In genomic region chr17:85266831-85267422, GRCm38 (mm10) we compare ENCODE assay signal across 27 mouse cellular contexts.
DNase-seq lines count a peak whose midpoint lies in the region; ATAC-seq and TF ChIP-seq lines count a peak whose summit lies in the region.
"Had no signal": no experiment of that assay in that cellular context is flagged by ENCODE, and none has a peak within 500 bp of the region (broad histone marks: within the 10 kb centered on the region; RNA-seq: fewer than 3 reads in every experiment).

No protein-coding gene starts in this region.

- no peaks in the 10 kb centered on the region for H3K27me3 ChIP-seq in embryonic facial prominence, embryonic 14.5 days (replicated peaks; ENCODE audit: control insufficient read depth, insufficient read depth, low read length)
- H3K27me3 ChIP-seq in embryonic facial prominence, embryonic 10.5 days (replicated peaks; ENCODE audit: low read depth, poor library complexity, severe bottlenecking): no peaks in the 10 kb centered on the region
- 0 out of 2 replicates have a peak, but pooled peaks cover 4% of the 10 kb centered on the region for H3K27me3 ChIP-seq in forebrain, embryonic 12.5 days
- no peaks in the 10 kb centered on the region for H3K27me3 ChIP-seq in forebrain, postnatal 0 days (ENCODE audit: insufficient read depth, low read length)
- no peaks in the 10 kb centered on the region for H3K27me3 ChIP-seq in forebrain, embryonic 14.5 days (replicated peaks; ENCODE audit: control insufficient read depth, insufficient read depth, low read length)
- H3K27me3 ChIP-seq in forebrain, embryonic 16.5 days (replicated peaks; ENCODE audit: control insufficient read depth, insufficient read depth, low read length): no peaks in the 10 kb centered on the region
- H3K27me3 ChIP-seq in limb, embryonic 14.5 days (ENCODE audit: control insufficient read depth, insufficient read depth, low read length): no peaks in the 10 kb centered on the region
- H3K27me3 ChIP-seq in limb, embryonic 10.5 days (ENCODE audit: low read depth, poor library complexity, severe bottlenecking): no peaks in the 10 kb centered on the region
- H3K27me3 ChIP-seq: CH12.LX; embryonic facial prominence, embryonic 12.5 days; embryonic facial prominence, embryonic 15.5 days; Patski had no signal

- no peak for ATAC-seq in embryonic facial prominence, embryonic 14.5 days (ENCODE audit: low read depth)
- peak; percentile 20; the same call in 1 of the 2 replicates for ATAC-seq in forebrain, embryonic 12.5 days (ENCODE audit: low FRiP score)
- no peak for ATAC-seq in forebrain, postnatal 0 days
- ATAC-seq in forebrain, embryonic 14.5 days: peak; percentile 44; the same call in 1 of the 2 replicates
- ATAC-seq in forebrain, embryonic 16.5 days: no peak
- ATAC-seq in limb, embryonic 14.5 days (ENCODE audit: low FRiP score, low read depth): no peak
- ATAC-seq: activated CD4-positive, CD25-positive, alpha-beta regulatory T cell, adult 4 months; CD4-positive, CD25-positive, alpha-beta regulatory T cell, adult 4 months; Patski had no signal

- no peak for TF ChIP-seq CTCF in forebrain, postnatal 0 days (IDR thresholded peaks at IDR 0.05; ENCODE audit: low read depth)

- no peaks in the 10 kb centered on the region for H3K36me3 ChIP-seq in embryonic facial prominence, embryonic 14.5 days (ENCODE audit: control insufficient read depth, insufficient read depth, low read length)
- no peaks in the 10 kb centered on the region for H3K36me3 ChIP-seq in embryonic facial prominence, embryonic 10.5 days (replicated peaks)
- H3K36me3 ChIP-seq in forebrain, embryonic 12.5 days (replicated peaks): no peaks in the 10 kb centered on the region
- H3K36me3 ChIP-seq in forebrain, postnatal 0 days (ENCODE audit: insufficient read depth): no peaks in the 10 kb centered on the region
- no peaks in the 10 kb centered on the region for H3K36me3 ChIP-seq in forebrain, embryonic 14.5 days (ENCODE audit: control insufficient read depth, insufficient read depth, low read length)
- no peaks in the 10 kb centered on the region for H3K36me3 ChIP-seq in forebrain, embryonic 16.5 days (ENCODE audit: control insufficient read depth, insufficient read depth)
- no peaks in the 10 kb centered on the region for H3K36me3 ChIP-seq in limb, embryonic 14.5 days (ENCODE audit: control insufficient read depth, insufficient read depth, low read length)
- no peaks in the 10 kb centered on the region for H3K36me3 ChIP-seq in limb, embryonic 10.5 days
- H3K36me3 ChIP-seq: embryonic facial prominence, embryonic 12.5 days; embryonic facial prominence, embryonic 15.5 days; G1E had no signal

- H3K4me2 ChIP-seq in embryonic facial prominence, embryonic 14.5 days (ENCODE audit: low read depth, low read length): no peak overlapping the region
- no peak overlapping the region for H3K4me2 ChIP-seq in forebrain, embryonic 12.5 days
- no peak overlapping the region for H3K4me2 ChIP-seq in forebrain, postnatal 0 days (ENCODE audit: low read depth)
- H3K4me2 ChIP-seq in forebrain, embryonic 14.5 days (ENCODE audit: low read length): no peak overlapping the region
- H3K4me2 ChIP-seq in forebrain, embryonic 16.5 days (ENCODE audit: low read length): no peak overlapping the region
- H3K4me2 ChIP-seq in limb, embryonic 14.5 days (replicated peaks; ENCODE audit: low read depth, low read length, severe bottlenecking): no peak overlapping the region
- H3K4me2 ChIP-seq: embryonic facial prominence, embryonic 12.5 days; embryonic facial prominence, embryonic 15.5 days had no signal

- DNase-seq in embryonic facial prominence, embryonic 14.5 days (ENCODE audit: low spot score): peak; percentile 76
- DNase-seq in embryonic facial prominence, embryonic 10.5 days (ENCODE audit: low spot score): no peak
- no peak for DNase-seq in forebrain, postnatal 0 days
- peak; percentile 53 for DNase-seq in forebrain, embryonic 14.5 days (ENCODE audit: low spot score)
- DNase-seq in limb, embryonic 14.5 days (ENCODE audit: low spot score): peak; percentile 50
- no peak for DNase-seq in limb, embryonic 10.5 days (ENCODE audit: low spot score)
- DNase-seq: adrenal gland, adult 8-10 months; adrenal gland, postnatal 14 days; adrenal gland, postnatal 36 days; B cell, adult 2 months; cerebellum, adult 11 months; cerebellum, adult 18-20 months; cerebellum, adult 8-10 months; cerebellum, adult 9-11 months; cerebellum, postnatal 14 days; cerebellum, postnatal 36 days; embryo, embryonic 11 days had no signal

- H3K4me1 ChIP-seq in embryonic facial prominence, embryonic 14.5 days (ENCODE audit: control insufficient read depth, insufficient read depth, low read length): peaks cover 4% of the 10 kb centered on the region; the same call in 1 of the 2 replicates
- peaks cover 18% of the 10 kb centered on the region for H3K4me1 ChIP-seq in embryonic facial prominence, embryonic 10.5 days
- peaks cover 11% of the 10 kb centered on the region for H3K4me1 ChIP-seq in forebrain, embryonic 12.5 days
- no peaks in the 10 kb centered on the region; the same call in 1 of the 2 replicates for H3K4me1 ChIP-seq in forebrain, postnatal 0 days (ENCODE audit: insufficient read depth)
- peaks cover 6% of the 10 kb centered on the region; the same call in 1 of the 2 replicates for H3K4me1 ChIP-seq in forebrain, embryonic 14.5 days (ENCODE audit: control insufficient read depth, insufficient read depth, low read length)
- H3K4me1 ChIP-seq in forebrain, embryonic 16.5 days (replicated peaks; ENCODE audit: control insufficient read depth, insufficient read depth, low read length): peaks cover 2% of the 10 kb centered on the region; the same call in 1 of the 2 replicates
- H3K4me1 ChIP-seq in limb, embryonic 14.5 days (ENCODE audit: control insufficient read depth, insufficient read depth, low read length): no peaks in the 10 kb centered on the region
- peaks cover 7% of the 10 kb centered on the region; the same call in 1 of the 2 replicates for H3K4me1 ChIP-seq in limb, embryonic 10.5 days
- H3K4me1 ChIP-seq: embryonic facial prominence, embryonic 15.5 days had no signal

- H3K9me3 ChIP-seq in embryonic facial prominence, embryonic 14.5 days (ENCODE audit: control insufficient read depth, low read length): no peaks in the 10 kb centered on the region
- H3K9me3 ChIP-seq in embryonic facial prominence, embryonic 10.5 days: no peaks in the 10 kb centered on the region
- H3K9me3 ChIP-seq in forebrain, embryonic 12.5 days: no peaks in the 10 kb centered on the region
- H3K9me3 ChIP-seq in forebrain, postnatal 0 days (ENCODE audit: low read length): no peaks in the 10 kb centered on the region
- H3K9me3 ChIP-seq in forebrain, embryonic 14.5 days (replicated peaks; ENCODE audit: control insufficient read depth, low read length): no peaks in the 10 kb centered on the region
- H3K9me3 ChIP-seq in forebrain, embryonic 16.5 days (ENCODE audit: control insufficient read depth, low read length): no peaks in the 10 kb centered on the region
- no peaks in the 10 kb centered on the region for H3K9me3 ChIP-seq in limb, embryonic 14.5 days (ENCODE audit: control insufficient read depth, low read length)
- no peaks in the 10 kb centered on the region for H3K9me3 ChIP-seq in limb, embryonic 10.5 days (replicated peaks)
- H3K9me3 ChIP-seq: embryonic facial prominence, embryonic 12.5 days; embryonic facial prominence, embryonic 15.5 days; G1E had no signal

- no peak overlapping the region; the same call in 1 of the 2 replicates for H3K27ac ChIP-seq in embryonic facial prominence, embryonic 14.5 days (replicated peaks; ENCODE audit: low read depth, low read length)
- no peak overlapping the region for H3K27ac ChIP-seq in embryonic facial prominence, embryonic 10.5 days (replicated peaks)
- no peak overlapping the region for H3K27ac ChIP-seq in forebrain, embryonic 12.5 days
- H3K27ac ChIP-seq in forebrain, postnatal 0 days (ENCODE audit: low read depth, low read length): no peak overlapping the region
- H3K27ac ChIP-seq in forebrain, embryonic 14.5 days (ENCODE audit: low read depth, low read length): no peak overlapping the region
- no peak overlapping the region for H3K27ac ChIP-seq in forebrain, embryonic 16.5 days (ENCODE audit: low read length)
- H3K27ac ChIP-seq in limb, embryonic 14.5 days (replicated peaks; ENCODE audit: low read depth, low read length): no peak overlapping the region
- H3K27ac ChIP-seq in limb, embryonic 10.5 days: no peak overlapping the region
- H3K27ac ChIP-seq: embryonic facial prominence, embryonic 12.5 days; embryonic facial prominence, embryonic 15.5 days had no signal

- H3K4me3 ChIP-seq in embryonic facial prominence, embryonic 14.5 days (ENCODE audit: low read depth, low read length): no peak overlapping the region
- no peak overlapping the region for H3K4me3 ChIP-seq in embryonic facial prominence, embryonic 10.5 days
- no peak overlapping the region for H3K4me3 ChIP-seq in forebrain, embryonic 12.5 days (replicated peaks)
- no peak overlapping the region for H3K4me3 ChIP-seq in forebrain, postnatal 0 days (ENCODE audit: low read depth, low read length)
- no peak overlapping the region for H3K4me3 ChIP-seq in forebrain, embryonic 14.5 days (ENCODE audit: low read depth, low read length)
- H3K4me3 ChIP-seq in forebrain, embryonic 16.5 days (replicated peaks; ENCODE audit: low read length): no peak overlapping the region
- H3K4me3 ChIP-seq in limb, embryonic 14.5 days (replicated peaks; ENCODE audit: low read length): no peak overlapping the region
- H3K4me3 ChIP-seq in limb, embryonic 10.5 days: no peak overlapping the region
- H3K4me3 ChIP-seq: embryonic facial prominence, embryonic 12.5 days; embryonic facial prominence, embryonic 15.5 days; erythroblast, embryonic 14.5 days had no signal

- WGBS in embryonic facial prominence, embryonic 14.5 days: 67% methylated on average over 12 of the region's 12 CpGs
- 83% methylated on average over 12 of the region's 12 CpGs for WGBS in embryonic facial prominence, embryonic 10.5 days
- 73% methylated on average over 12 of the region's 12 CpGs for WGBS in forebrain, embryonic 12.5 days
- 36% methylated on average over 12 of the region's 12 CpGs for WGBS in forebrain, postnatal 0 days
- 39% methylated on average over 12 of the region's 12 CpGs for WGBS in forebrain, embryonic 14.5 days
- WGBS in forebrain, embryonic 16.5 days: 31% methylated on average over 12 of the region's 12 CpGs
- WGBS in limb, embryonic 14.5 days: 73% methylated on average over 12 of the region's 12 CpGs
- WGBS in limb, embryonic 10.5 days: 88% methylated on average over 12 of the region's 12 CpGs

- no peak for TF ChIP-seq POLR2A in limb, embryonic 14.5 days (IDR thresholded peaks at IDR 0.05; ENCODE audit: borderline replicate concordance, extremely low read depth, insufficient read depth, insufficient read length)

- H3K9ac ChIP-seq in embryonic facial prominence, embryonic 14.5 days (ENCODE audit: low read depth, low read length): no peak overlapping the region
- H3K9ac ChIP-seq in forebrain, embryonic 12.5 days: no peak overlapping the region
- H3K9ac ChIP-seq in forebrain, postnatal 0 days: no peak overlapping the region
- H3K9ac ChIP-seq in forebrain, embryonic 14.5 days (ENCODE audit: low read length): no peak overlapping the region
- H3K9ac ChIP-seq in forebrain, embryonic 16.5 days (replicated peaks; ENCODE audit: low read depth, low read length): no peak overlapping the region
- no peak overlapping the region for H3K9ac ChIP-seq in limb, embryonic 14.5 days (ENCODE audit: low read depth, low read length, severe bottlenecking)
- H3K9ac ChIP-seq: embryonic facial prominence, embryonic 12.5 days; embryonic facial prominence, embryonic 15.5 days had no signal

Comparison
In these comparisons a context has a peak if more than half of its experiments do, and no peak if none do; other contexts are left out.
1. ATAC-seq: peak in forebrain, embryonic 12.5 days (single experiment) and forebrain, embryonic 14.5 days (single experiment); none in embryonic facial prominence, embryonic 14.5 days (single experiment), forebrain, postnatal 0 days (single experiment), forebrain, embryonic 16.5 days (single experiment) and limb, embryonic 14.5 days (single experiment).
2. DNase-seq: peak in embryonic facial prominence, embryonic 14.5 days (single experiment), forebrain, embryonic 14.5 days (single experiment) and limb, embryonic 14.5 days (single experiment); none in embryonic facial prominence, embryonic 10.5 days (single experiment), forebrain, postnatal 0 days (single experiment) and limb, embryonic 10.5 days (single experiment).